14 mouse cellular contexts compared by ENCODE assay signal in genomic region chr5:135822316-135822944, GRCm38 (mm10). TPM values are rescaled to one million over a fixed set of nuclear protein-coding genes. Genes with fewer than 3 reads are reported as not detected.
DNase-seq lines count a peak whose midpoint lies in the region; ATAC-seq and TF ChIP-seq lines count a peak whose summit lies in the region.
"Had no signal": no experiment of that assay in that cellular context is flagged by ENCODE, and none has a peak within 500 bp of the region (broad histone marks: within the 10 kb centered on the region; RNA-seq: fewer than 3 reads in every experiment).

No protein-coding gene starts in this region.

- ATAC-seq in midbrain, embryonic 12.5 days (ENCODE audit: low FRiP score, low read depth): peak; percentile 79
- ATAC-seq: Patski had no signal

- no peak overlapping the region for H3K4me3 ChIP-seq in left cerebral cortex, adult 2 months
- no peak overlapping the region for H3K4me3 ChIP-seq in midbrain, embryonic 12.5 days
- H3K4me3 ChIP-seq: kidney, embryonic 15.5 days; stomach, embryonic 15.5 days had no signal

- TF ChIP-seq CTCF in left cerebral cortex, adult 2 months (IDR thresholded peaks at IDR 0.05): no peak

- H3K4me1 ChIP-seq in midbrain, embryonic 12.5 days: peaks cover 27% of the 10 kb centered on the region
- H3K4me1 ChIP-seq: kidney, embryonic 15.5 days; stomach, embryonic 15.5 days had no signal

- H3K27ac ChIP-seq in left cerebral cortex, adult 2 months: peak overlapping the region; percentile 61
- peak overlapping the region; percentile 92 for H3K27ac ChIP-seq in midbrain, embryonic 12.5 days (replicated peaks)
- H3K27ac ChIP-seq: kidney, embryonic 15.5 days; stomach, embryonic 15.5 days had no signal

- no peaks in the 10 kb centered on the region for H3K9me3 ChIP-seq in midbrain, embryonic 12.5 days
- H3K9me3 ChIP-seq: kidney, embryonic 15.5 days; stomach, embryonic 15.5 days had no signal

- H3K27me3 ChIP-seq in midbrain, embryonic 12.5 days: peaks cover 8% of the 10 kb centered on the region

- no peaks in the 10 kb centered on the region for H3K36me3 ChIP-seq in midbrain, embryonic 12.5 days
- H3K36me3 ChIP-seq: kidney, embryonic 15.5 days; stomach, embryonic 15.5 days had no signal

- WGBS in midbrain, embryonic 12.5 days: 18% methylated on average over 7 of the region's 7 CpGs

- no peak for DNase-seq in left cerebral cortex, adult 2 months (ENCODE audit: extremely low spot score in 1 of 2, low spot score in 2 of 2)
- no peak for DNase-seq in left cerebral cortex, adult 8-10 months (ENCODE audit: low spot score in 2 of 2)
- DNase-seq in forelimb bud, embryonic 11.5 days (ENCODE audit: low read depth, low spot score): peak; percentile 40
- peak; percentile 62 for DNase-seq in retina, postnatal 1 day
- no peak for DNase-seq in kidney, postnatal 25 days
- DNase-seq in right cerebral cortex, postnatal 36 days (ENCODE audit: low spot score in 2 of 2): no peak
- no peak for DNase-seq in testis, postnatal 10 days (ENCODE audit: low spot score)
- DNase-seq: cerebellum, postnatal 36 days had no signal

- H3K4me2 ChIP-seq in midbrain, embryonic 12.5 days (replicated peaks): peak overlapping the region; percentile 34
- H3K4me2 ChIP-seq: kidney, embryonic 15.5 days; stomach, embryonic 15.5 days had no signal

- intact Hi-C loops in left cerebral cortex, adult 2 months (cut with DNase I): no loop called here

- 0 out of 2 replicates have a peak overlapping the region, but pooled peaks have one; percentile 28 for H3K9ac ChIP-seq in midbrain, embryonic 12.5 days (replicated peaks)
- H3K9ac ChIP-seq: kidney, embryonic 15.5 days; stomach, embryonic 15.5 days had no signal

RNA-seq across cellular contexts. Expression of gene Srrm3, which starts 15.7 kb away (rescaled TPM):
- total RNA-seq in left cerebral cortex, adult 2 months (2021): 100 to 1,000 TPM in 1 of 2 experiments, 10 to 100 TPM in 1; 97.9 to 109 TPM
- 10 to 100 TPM; 61.8 to 78.3 (median 68.6) TPM for total RNA-seq in left cerebral cortex, adult 8-10 months (2022)
- 72.1 and 73.3 TPM in 2 replicates for polyA plus RNA-seq in midbrain, embryonic 12.5 days (2016; fragmentation: Nextera tagmentation; extraction: Ambion mirVana)
- total RNA-seq: megakaryocyte-erythroid progenitor cell, adult 5-6 weeks had no signal
- polyA plus RNA-seq: liver, embryonic 16.5 days had no signal

RNA-seq across cellular contexts. Expression of gene Mdh2, which starts 44.1 kb away (rescaled TPM):
- 100 to 1,000 TPM; 379 to 386 TPM for total RNA-seq in left cerebral cortex, adult 2 months (2021)
- 100 to 1,000 TPM; 407 to 445 (median 424) TPM for total RNA-seq in left cerebral cortex, adult 8-10 months (2022)
- 526 and 540 TPM in 2 replicates for polyA plus RNA-seq in midbrain, embryonic 12.5 days (2016; fragmentation: Nextera tagmentation; extraction: Ambion mirVana)

RNA-seq across cellular contexts. Expression of gene Styxl1, which starts 44.2 kb away (rescaled TPM):
- total RNA-seq in left cerebral cortex, adult 2 months (2021): not detected
- under 1 TPM in 2 of 4 experiments, not detected in 2; 0.30 to 0.37 TPM for total RNA-seq in left cerebral cortex, adult 8-10 months (2022)
- polyA plus RNA-seq in midbrain, embryonic 12.5 days (2016; fragmentation: Nextera tagmentation; extraction: Ambion mirVana): 0.18 and 0.64 TPM in 2 replicates
- total RNA-seq: megakaryocyte-erythroid progenitor cell, adult 5-6 weeks had no signal

Comparison
In these comparisons a context has a peak if more than half of its experiments do, and no peak if none do; other contexts are left out.
1. DNase-seq: peak in forelimb bud, embryonic 11.5 days (single experiment) and retina, postnatal 1 day (single experiment); none in left cerebral cortex, adult 2 months (0 of 2), left cerebral cortex, adult 8-10 months (0 of 2), kidney, postnatal 25 days (0 of 2), right cerebral cortex, postnatal 36 days (0 of 2) and testis, postnatal 10 days (single experiment).